Mouse (Mus musculus) left cerebral cortex, adult 9 months (tissue): ENCODE measurements around the gene Jak1.
"Not testable (repeated sequence)": the region's sequence is repeated elsewhere in the genome, so short reads cannot be mapped to it uniquely, and the experiment has no call there.

Experiments
- DNase-seq, 2 experiments: peaks; one replicate each; pipeline ENCODE4 v3.0.0; 2022; ENCODE audit warnings: low spot score in 2 of 2

Gene Jak1

DNA sequence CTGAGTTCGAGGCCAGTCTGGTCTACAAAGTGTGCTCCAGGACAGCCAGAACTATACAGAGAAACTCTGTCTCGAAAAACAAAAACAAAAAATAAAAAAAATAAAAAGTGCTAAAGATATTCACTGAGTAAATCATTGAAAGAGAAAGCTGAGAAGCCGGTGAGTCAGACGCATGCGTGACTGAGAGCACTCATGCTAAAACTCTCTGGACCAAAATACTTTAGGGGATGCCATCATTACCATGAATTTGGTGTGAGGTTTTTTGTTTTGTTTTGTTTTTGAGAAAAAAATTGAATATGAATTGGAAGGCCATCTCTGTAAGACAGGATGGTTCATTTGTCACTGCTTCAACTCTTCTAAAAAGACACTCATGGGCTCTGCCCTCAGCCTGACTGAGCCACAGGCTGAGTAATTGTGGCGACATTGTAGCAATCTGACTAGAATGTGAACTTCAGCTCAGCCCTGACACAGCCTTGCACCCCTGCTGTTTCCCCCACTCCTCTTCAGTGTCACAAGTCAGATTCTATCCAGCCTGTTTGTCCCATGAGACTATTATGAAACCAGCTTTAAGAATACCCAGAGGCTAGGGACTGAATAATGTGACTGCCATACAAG is 11.5 kb upstream of the Jak1 start:
- DNase-seq: no peak

DNA sequence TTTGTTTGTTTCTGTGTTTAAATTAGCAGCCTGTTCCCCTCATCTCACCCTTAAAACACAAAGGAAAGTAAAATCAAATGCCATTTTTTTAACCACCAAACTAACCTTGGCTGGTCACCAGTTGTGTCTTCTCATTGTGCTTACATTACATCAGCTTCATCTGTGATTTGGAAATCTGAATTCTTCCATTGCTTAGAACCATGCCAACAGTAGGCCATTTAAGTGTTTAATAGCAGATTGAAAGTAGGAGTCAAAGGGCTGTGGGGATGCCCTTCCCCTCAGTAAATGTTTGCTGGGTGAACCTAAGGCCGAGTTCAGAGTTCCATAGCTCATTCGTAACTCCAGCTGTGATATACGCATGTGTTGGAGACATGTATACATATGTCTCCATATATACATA is 10.8 kb upstream of the Jak1 start:
- no peak for DNase-seq

GRCm38 (mm10) chr4:101270734-101271133 is 5.7 kb upstream of the Jak1 start:
- DNase-seq: no peak

GRCm38 (mm10) chr4:101268506-101268905 is 3.4 kb upstream of the Jak1 start:
- DNase-seq: not testable (repeated sequence)

DNA sequence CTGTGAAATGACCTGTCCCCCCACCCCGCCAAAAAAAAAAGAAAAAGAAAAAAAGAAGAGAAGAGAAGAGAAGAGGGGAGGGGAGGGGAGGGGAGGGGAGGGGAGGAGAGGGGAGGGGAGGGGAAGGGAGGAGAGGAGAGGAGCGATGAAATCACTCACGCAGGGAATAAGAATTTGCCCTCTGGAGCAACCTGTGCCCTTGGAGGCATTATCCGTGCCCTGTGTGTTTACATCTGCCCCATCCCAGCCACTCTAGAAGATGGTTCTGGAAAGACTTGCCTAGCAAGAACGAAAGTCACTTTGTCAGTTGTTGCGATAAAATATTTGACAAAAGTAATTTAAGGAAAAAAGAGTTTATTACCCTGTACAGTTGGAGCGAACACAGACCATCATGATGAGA is 441 bp upstream of the Jak1 start:
- DNase-seq: no peak

DNA sequence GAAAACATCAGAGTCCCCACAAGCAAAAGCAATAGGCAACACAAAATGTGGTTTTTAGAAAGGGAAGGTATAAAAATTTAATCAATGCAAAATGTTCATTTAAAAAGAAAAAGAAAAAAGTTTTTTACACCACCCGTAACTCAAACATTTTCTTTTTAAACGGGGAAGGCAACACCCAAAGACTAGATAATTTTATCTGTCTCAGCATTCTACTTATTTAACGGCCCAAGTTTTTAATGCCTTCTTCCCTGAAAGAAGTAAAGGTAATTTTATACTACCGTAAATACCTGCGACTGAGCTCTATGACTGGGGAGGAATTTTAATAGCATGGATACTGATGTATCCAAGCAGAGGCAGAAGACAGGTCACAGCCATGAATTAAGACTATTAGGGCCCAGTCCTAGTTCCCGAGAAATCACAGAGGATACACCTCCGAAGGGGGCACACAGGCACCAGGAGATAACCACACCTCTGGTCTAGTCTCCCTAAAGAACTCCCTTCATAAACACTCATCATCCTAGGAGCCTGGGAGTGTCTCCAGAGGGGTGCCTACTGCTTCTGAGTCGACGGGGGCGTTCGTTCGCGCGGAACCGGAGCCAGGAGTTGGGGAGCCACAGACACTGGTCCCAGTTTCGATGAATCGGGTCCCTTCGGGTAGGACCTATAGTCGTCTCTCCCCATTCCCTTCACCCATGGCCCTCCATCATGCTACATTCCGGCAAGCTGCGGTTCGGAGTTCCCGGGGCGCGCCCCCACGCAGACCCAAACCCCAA is 928 bp downstream of the Jak1 start:
- no peak for DNase-seq

DNA sequence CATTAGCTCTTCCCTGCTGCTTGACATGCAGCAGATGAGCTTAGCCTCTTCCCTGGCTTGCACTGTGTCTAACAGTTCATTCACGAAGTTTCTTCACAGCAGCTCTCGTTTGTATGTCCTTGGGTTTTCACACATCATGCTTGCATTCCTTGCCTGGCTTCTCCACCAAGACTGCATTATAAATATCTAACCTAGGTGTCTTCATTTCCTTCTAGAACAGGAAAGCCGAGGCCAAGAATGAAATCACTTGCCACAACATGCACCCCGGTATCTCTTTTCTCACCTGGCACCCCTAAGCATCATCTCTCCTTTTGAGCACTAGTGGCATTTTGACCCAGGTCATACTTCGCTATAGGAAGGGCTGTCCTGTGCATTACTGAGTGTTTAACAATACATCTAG is 3.5 kb downstream of the Jak1 start:
- DNase-seq: no peak

DNA sequence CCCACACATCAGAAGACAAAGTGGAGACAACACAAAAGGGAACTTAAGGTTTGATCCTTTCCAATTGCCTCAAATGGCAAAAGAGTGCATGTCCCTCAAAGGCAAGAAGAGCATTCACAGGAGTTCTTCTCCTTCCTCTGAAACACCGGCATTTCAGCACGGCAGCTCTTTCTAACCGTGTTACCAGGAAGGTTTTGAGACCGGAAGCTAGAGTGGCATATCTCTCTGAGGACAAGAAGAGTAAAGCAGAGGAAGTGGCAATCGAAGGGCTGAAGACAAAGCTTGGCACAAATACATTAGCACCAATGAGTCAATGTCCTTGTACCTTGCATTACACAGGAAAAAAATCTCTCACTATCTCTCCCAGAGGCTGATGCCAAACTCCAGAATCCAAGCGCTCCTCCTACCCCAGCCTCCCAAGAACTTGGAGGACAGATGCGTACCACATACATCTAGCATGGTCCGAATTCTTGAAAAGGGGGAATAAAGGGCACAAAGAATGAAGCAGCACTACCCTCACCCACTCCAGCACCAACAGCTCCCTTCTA is 4.3 kb downstream of the Jak1 start:
- DNase-seq: no peak

- no peak for DNase-seq
Observed at GRCm38 (mm10) chr4:101256526-101257210, 8.4 kb downstream of the Jak1 start.

GRCm38 (mm10) chr4:101254606-101255349 is 10.3 kb downstream of the Jak1 start:
- no peak for DNase-seq

GRCm38 (mm10) chr4:101254015-101254414 is 11.1 kb downstream of the Jak1 start:
- DNase-seq: no peak

- DNase-seq: no peak
Observed at GRCm38 (mm10) chr4:101252781-101253622, 12.1 kb downstream of the Jak1 start.

DNA sequence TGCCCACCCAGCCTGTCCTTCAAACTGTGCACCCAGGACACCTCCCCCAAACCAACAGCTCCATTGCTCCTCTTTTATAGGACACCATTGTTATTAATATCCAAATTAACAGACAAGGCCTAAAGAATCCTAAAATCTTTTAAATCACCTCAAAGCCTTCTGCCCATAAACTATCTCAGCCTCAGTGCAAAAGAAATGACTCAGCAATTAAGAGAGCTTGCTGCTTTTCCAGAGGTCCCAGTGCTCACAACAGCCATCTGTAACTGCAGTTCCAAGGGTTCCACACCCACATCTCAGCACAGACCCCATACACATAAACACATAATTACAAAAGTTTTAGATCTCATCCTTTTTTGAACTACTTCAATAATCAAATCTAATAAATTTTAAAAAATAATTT is 13.1 kb downstream of the Jak1 start:
- DNase-seq: no peak

DNA sequence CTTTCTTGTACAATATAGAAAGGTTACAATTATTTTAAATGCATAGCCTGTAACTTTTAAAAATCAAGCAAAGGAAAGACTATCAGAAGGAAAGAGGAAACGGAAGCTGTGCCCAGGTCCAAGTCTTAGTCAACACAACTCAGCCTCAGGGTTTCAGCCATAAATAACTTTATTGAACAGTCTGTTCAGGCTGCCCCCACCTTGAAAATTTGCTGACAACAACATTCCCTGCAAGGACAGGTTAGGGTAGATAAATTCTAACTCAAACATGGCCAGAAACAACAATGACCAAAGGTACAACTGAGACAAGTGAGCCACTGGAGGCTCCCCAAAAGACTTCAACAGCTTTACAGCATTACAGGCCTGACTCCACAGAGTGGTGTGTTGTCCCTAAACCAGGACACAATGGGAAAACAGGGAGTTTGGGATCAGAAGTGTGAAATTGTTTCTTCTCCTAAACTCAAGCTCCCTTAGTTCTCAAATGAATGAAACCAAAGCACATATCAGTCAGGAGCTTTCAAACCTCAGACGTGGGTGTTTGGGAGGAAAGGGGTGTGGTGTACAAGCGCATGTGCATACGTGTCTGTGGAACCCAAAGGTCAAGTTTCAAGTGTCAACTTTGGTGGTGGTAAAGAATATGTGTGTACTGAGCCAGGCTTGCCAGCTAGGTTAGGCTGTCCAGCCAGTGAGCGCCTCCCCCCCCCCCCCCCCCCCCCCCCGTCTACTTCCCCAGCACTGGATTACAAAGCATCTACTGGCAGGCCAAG is 14.9 kb downstream of the Jak1 start:
- no peak for DNase-seq

- no peak for DNase-seq
Observed at GRCm38 (mm10) chr4:101247355-101247754, 17.7 kb downstream of the Jak1 start.

GRCm38 (mm10) chr4:101246569-101246968 is 18.5 kb downstream of the Jak1 start:
- no peak for DNase-seq

- peak in 1 of 2 experiments; percentile 33 for DNase-seq
Observed at GRCm38 (mm10) chr4:101244257-101245011, 20.6 kb downstream of the Jak1 start.

GRCm38 (mm10) chr4:101240875-101241173 is 24.3 kb downstream of the Jak1 start:
- no peak for DNase-seq

DNA sequence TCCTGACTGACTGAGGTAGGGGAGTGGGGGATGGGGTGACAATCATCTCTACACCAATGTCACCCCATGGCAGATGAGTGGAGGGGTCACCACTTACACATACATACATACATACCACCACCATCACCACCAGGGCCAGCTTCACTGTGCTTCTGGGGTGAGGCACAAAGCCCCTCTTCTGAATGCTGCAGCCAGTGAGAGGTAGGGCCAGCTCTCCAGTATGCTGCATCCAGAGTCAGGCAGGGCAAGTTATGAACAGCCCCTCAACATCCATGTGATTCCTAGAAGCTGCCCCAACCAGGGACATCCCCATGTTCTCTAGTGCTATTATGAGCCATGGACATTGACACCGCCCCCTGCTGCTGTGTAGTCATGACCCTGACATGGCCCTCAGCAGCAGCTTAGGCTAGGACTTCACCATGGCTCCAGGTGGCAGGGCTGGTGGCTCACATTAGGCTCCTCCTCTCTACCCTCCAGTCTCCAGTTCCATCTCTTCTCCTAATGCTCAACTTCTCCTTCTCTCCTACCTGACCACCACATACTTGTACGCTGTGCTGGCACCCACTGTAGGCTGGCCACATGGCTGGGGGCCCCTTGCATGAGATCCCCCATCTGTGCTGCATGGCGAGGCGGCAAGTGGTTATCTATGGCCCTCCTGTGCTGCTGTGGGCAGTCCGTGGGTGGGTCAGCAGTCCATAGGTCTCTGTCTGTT is 24.8 kb downstream of the Jak1 start:
- no peak for DNase-seq
